Mouse (Mus musculus) MEL (cell line): ENCODE data around the gene Dmc1.

Experiments used
- CTCF ChIP-seq, 3 experiments: IDR thresholded peaks in 2 of 3; conservative IDR thresholded peaks in 1 of 3; 2 replicates each; pipeline ENCODE4 v1.5.1; 2011 to 2012; ENCODE audit warnings: low read length in 3 of 3, low read depth in 2 of 3, mild to moderate bottlenecking in 2 of 3, improper control_type of control experiment in 1 of 3, inconsistent platforms in 1 of 3, mixed read lengths in 1 of 3, moderate library complexity in 1 of 3; ENCODE audit not compliant: control insufficient read depth in 1 of 3, insufficient read depth in 1 of 3, poor library complexity in 1 of 3, severe bottlenecking in 1 of 3
- EP300 ChIP-seq, 2 experiments: IDR thresholded peaks; 2 replicates each; pipeline ENCODE4 v1.6.1; 2011; ENCODE audit warnings: improper control_type of control experiment in 2 of 2, low read length in 2 of 2, low read depth in 1 of 2, mild to moderate bottlenecking in 1 of 2
- MAFK ChIP-seq: IDR thresholded peaks from 2 replicates; pipeline ENCODE4 v1.6.1; 2011; ENCODE audit warnings: low read depth, mild to moderate bottlenecking, low read length, improper control_type of control experiment, borderline replicate concordance
- MXI1 ChIP-seq: IDR thresholded peaks from 2 replicates; pipeline ENCODE4 v1.6.1; 2011; ENCODE audit warnings: mild to moderate bottlenecking, low read depth, low read length, improper control_type of control experiment
- NELFE ChIP-seq: IDR thresholded peaks from 2 replicates; pipeline ENCODE4 v1.6.1; 2011; ENCODE audit warnings: low read depth, low read length, improper control_type of control experiment
- POLR2A ChIP-seq, 2 experiments: IDR thresholded peaks; 2 replicates each; pipeline ENCODE4 v1.6.1; 2011 to 2012; ENCODE audit warnings: low read length in 2 of 2, mild to moderate bottlenecking in 2 of 2, control low read depth in 1 of 2, improper control_type of control experiment in 1 of 2, low read depth in 1 of 2, moderate library complexity in 1 of 2; ENCODE audit not compliant: control insufficient read depth in 1 of 2, insufficient read depth in 1 of 2, poor library complexity in 1 of 2
- TAL1 ChIP-seq: IDR thresholded peaks from 2 replicates; pipeline ENCODE4 v1.6.1; 2012; ENCODE audit warnings: mild to moderate bottlenecking, inconsistent platforms, low read length, moderate library complexity, mixed read lengths

DNA sequence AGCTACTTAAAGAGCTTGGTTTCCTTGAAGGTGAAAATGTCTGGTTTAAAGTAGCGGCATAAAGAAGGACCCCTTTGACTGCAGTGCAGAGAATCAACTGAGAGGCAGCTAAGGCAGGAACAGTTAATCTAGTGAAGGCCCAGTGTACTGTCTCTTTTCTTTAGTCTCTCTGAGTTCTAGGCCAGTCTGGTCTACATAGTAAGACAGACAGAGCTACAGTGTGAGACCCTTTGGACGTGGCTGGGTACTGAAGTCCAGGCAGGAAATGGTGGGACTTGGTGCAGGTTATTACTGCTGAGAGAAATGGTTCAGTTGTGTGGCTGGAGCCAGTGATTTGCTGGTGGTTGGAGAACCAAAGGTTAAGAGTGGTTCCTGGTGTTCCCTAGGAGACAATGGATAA, 56.7 kb downstream of the Dmc1 start:
- no peak for TF ChIP-seq CTCF (IDR thresholded peaks at IDR 0.05 in 2 of 3, conservative IDR thresholded peaks at IDR 0.05 in 1 of 3; ENCODE audit: control insufficient read depth in 1 of 3, insufficient read depth in 1 of 3, low read depth in 2 of 3, low read length in 3 of 3, poor library complexity in 1 of 3, severe bottlenecking in 1 of 3)
- TF ChIP-seq POLR2A (IDR thresholded peaks at IDR 0.05; ENCODE audit: control insufficient read depth in 1 of 2, insufficient read depth in 1 of 2, low read depth in 1 of 2, low read length in 2 of 2, poor library complexity in 1 of 2): no peak
- no peak for TF ChIP-seq EP300 (IDR thresholded peaks at IDR 0.05; ENCODE audit: low read depth in 1 of 2, low read length in 2 of 2)
- no peak for TF ChIP-seq MXI1
- no peak for TF ChIP-seq TAL1
- TF ChIP-seq MAFK: no peak
- no peak for TF ChIP-seq NELFE
